Mouse (Mus musculus) adrenal gland, postnatal 36 days (tissue): ENCODE data around the gene Mrtfb. TPM values are rescaled to one million over a fixed set of nuclear protein-coding genes. Genes with fewer than 3 reads are reported as not detected.

ENCODE experiments used
- DNase-seq, 2 experiments: peaks; one replicate each; pipeline ENCODE4 v3.0.0; 2021; ENCODE audit warnings: mixed read lengths in 1 of 2
- total RNA-seq, 2 experiments: library from RNA; stranded (reverse); gene quantifications; 2 replicates each; pipeline ENCODE4 v1.2.3; 2021

The Mrtfb gene
- total RNA-seq, 2 experiments from 2014 or later, result 32.7 to 32.9 TPM

GRCm38 (mm10) chr16:13437037-13437769 is 180.9 kb downstream of the Mrtfb start:
- peak; percentile 96 to 98 for DNase-seq

- DNase-seq, result peak; percentile 56 to 58
Measured at GRCm38 (mm10) chr16:13437770-13438372, 181.6 kb downstream of the Mrtfb start.

- peak; percentile 50 to 71 for DNase-seq
Measured at GRCm38 (mm10) chr16:13440468-13440867, 184.2 kb downstream of the Mrtfb start.

- DNase-seq, result no peak
Measured at GRCm38 (mm10) chr16:13443764-13444163, 187.5 kb downstream of the Mrtfb start.

- DNase-seq, result no peak
Measured at GRCm38 (mm10) chr16:13445461-13445860, 189.2 kb downstream of the Mrtfb start.

GRCm38 (mm10) chr16:13446488-13446887 is 190.2 kb downstream of the Mrtfb start:
- peak in 1 of 2 experiments; percentile 44 for DNase-seq

- no peak for DNase-seq
Measured at GRCm38 (mm10) chr16:13446971-13447283, 190.6 kb downstream of the Mrtfb start.

GRCm38 (mm10) chr16:13447284-13448050 is 191.2 kb downstream of the Mrtfb start:
- DNase-seq, result peak; percentile 73 to 85

GRCm38 (mm10) chr16:13448051-13448705 is 191.9 kb downstream of the Mrtfb start:
- DNase-seq, result peak; percentile 78 to 80

GRCm38 (mm10) chr16:13448706-13449090 is 192.4 kb downstream of the Mrtfb start:
- no peak for DNase-seq

GRCm38 (mm10) chr16:13449491-13449890 is 193.2 kb downstream of the Mrtfb start:
- no peak for DNase-seq

GRCm38 (mm10) chr16:13450831-13451230 is 194.6 kb downstream of the Mrtfb start:
- DNase-seq, result no peak

GRCm38 (mm10) chr16:13451991-13452390 is 195.7 kb downstream of the Mrtfb start:
- peak in 1 of 2 experiments; percentile 38 for DNase-seq

- no peak for DNase-seq
Measured at GRCm38 (mm10) chr16:13452661-13453060, 196.4 kb downstream of the Mrtfb start.

- no peak for DNase-seq
Measured at GRCm38 (mm10) chr16:13454026-13454600, 197.8 kb downstream of the Mrtfb start.

- peak in 1 of 2 experiments; percentile 47 for DNase-seq
Measured at GRCm38 (mm10) chr16:13455560-13455959, 199.3 kb downstream of the Mrtfb start.

GRCm38 (mm10) chr16:13458556-13458955 is 202.3 kb downstream of the Mrtfb start:
- no peak for DNase-seq

- DNase-seq, result no peak
Measured at GRCm38 (mm10) chr16:13460071-13460470, 203.8 kb downstream of the Mrtfb start.

GRCm38 (mm10) chr16:13460777-13461408 is 204.6 kb downstream of the Mrtfb start:
- no peak for DNase-seq

GRCm38 (mm10) chr16:13464662-13465061 is 208.4 kb downstream of the Mrtfb start:
- DNase-seq, result no peak
